In genomic region chr7:142430160-142430678, GRCm38 (mm10) we compare ENCODE assay signal across 9 mouse cellular contexts. TPM values are rescaled to one million over a fixed set of nuclear protein-coding genes. Genes with fewer than 3 reads are reported as not detected.
DNase-seq lines count a peak whose midpoint lies in the region; ATAC-seq and TF ChIP-seq lines count a peak whose summit lies in the region.
"Had no signal": no experiment of that assay in that cellular context is flagged by ENCODE, and none has a peak within 500 bp of the region (broad histone marks: within the 10 kb centered on the region; RNA-seq: fewer than 3 reads in every experiment).

No protein-coding gene starts in this region.

- H3K4me2 ChIP-seq in embryonic facial prominence, embryonic 15.5 days (replicated peaks) = peak overlapping the region; percentile 22; the same call in 1 of the 2 replicates
- H3K4me2 ChIP-seq in stomach, embryonic 14.5 days (replicated peaks; ENCODE audit: low read depth, low read length) = no peak overlapping the region

- no peak for TF ChIP-seq CTCF in lung, adult 2 months (IDR thresholded peaks at IDR 0.05; ENCODE audit: insufficient read depth, low read length)

- no peaks in the 10 kb centered on the region for H3K9me3 ChIP-seq in embryonic facial prominence, embryonic 15.5 days (replicated peaks)
- H3K9me3 ChIP-seq in stomach, embryonic 14.5 days (ENCODE audit: control insufficient read depth, low read depth, low read length) = no peaks in the 10 kb centered on the region

- peak overlapping the region; percentile 86 for H3K27ac ChIP-seq in embryonic facial prominence, embryonic 15.5 days (replicated peaks)
- peak overlapping the region; percentile 49; the same call in 1 of the 2 replicates for H3K27ac ChIP-seq in stomach, embryonic 14.5 days (ENCODE audit: low read length)
- H3K27ac ChIP-seq: left cerebral cortex, adult 2 months had no signal

- no peak overlapping the region for H3K9ac ChIP-seq in embryonic facial prominence, embryonic 15.5 days
- no peak overlapping the region for H3K9ac ChIP-seq in stomach, embryonic 14.5 days (replicated peaks; ENCODE audit: low read depth, low read length)

- intact Hi-C loops in heart, postnatal 36 days (cut with DNase I) = no loop called here

- 18% methylated on average over 12 of the region's 12 CpGs for WGBS in embryonic facial prominence, embryonic 15.5 days
- WGBS in lung, adult 2 months = 28% methylated on average over 12 of the region's 12 CpGs
- WGBS in stomach, embryonic 14.5 days = 34% methylated on average over 12 of the region's 12 CpGs

- DNase-seq in kidney, postnatal 14 days = peak; percentile 46
- DNase-seq in kidney, adult 9 months = no peak
- peak; percentile 20 to 33 for DNase-seq in heart, postnatal 36 days
- DNase-seq in lung, adult 2 months = peak; percentile 49
- DNase-seq in ovary, adult 18-20 months (ENCODE audit: low spot score) = no peak

- H3K27me3 ChIP-seq in embryonic facial prominence, embryonic 15.5 days = no peaks in the 10 kb centered on the region
- H3K27me3 ChIP-seq in stomach, embryonic 14.5 days (ENCODE audit: control insufficient read depth, insufficient read depth, low read length) = no peaks in the 10 kb centered on the region

- peaks cover 56% of the 10 kb centered on the region for H3K4me1 ChIP-seq in embryonic facial prominence, embryonic 15.5 days
- H3K4me1 ChIP-seq in lung, adult 2 months (ENCODE audit: control insufficient read depth, insufficient read depth, low read length) = peaks cover 5% of the 10 kb centered on the region; the same call in 1 of the 2 replicates
- peaks cover 8% of the 10 kb centered on the region for H3K4me1 ChIP-seq in stomach, embryonic 14.5 days (ENCODE audit: control insufficient read depth, insufficient read depth, low read length)

- no peaks in the 10 kb centered on the region for H3K36me3 ChIP-seq in embryonic facial prominence, embryonic 15.5 days
- no peaks in the 10 kb centered on the region for H3K36me3 ChIP-seq in stomach, embryonic 14.5 days (ENCODE audit: control insufficient read depth, insufficient read depth, low read length)

- ATAC-seq in embryonic facial prominence, embryonic 15.5 days (ENCODE audit: insufficient number of reproducible peaks, low FRiP score, low TSS enrichment, low read depth) = peak; percentile 80
- ATAC-seq in stomach, embryonic 14.5 days (ENCODE audit: insufficient number of reproducible peaks, insufficient read depth, low FRiP score, low read depth) = peak; percentile 35; the same call in 1 of the 2 replicates

- no peak overlapping the region for H3K4me3 ChIP-seq in embryonic facial prominence, embryonic 15.5 days (replicated peaks)
- H3K4me3 ChIP-seq in lung, adult 2 months (replicated peaks; ENCODE audit: extremely low read depth, low read depth, low read length) = no peak overlapping the region
- H3K4me3 ChIP-seq in stomach, embryonic 14.5 days (ENCODE audit: low read depth, low read length) = no peak overlapping the region
- H3K4me3 ChIP-seq: left cerebral cortex, adult 2 months had no signal

- TF ChIP-seq POLR2A in lung, adult 2 months (IDR thresholded peaks at IDR 0.05; ENCODE audit: borderline replicate concordance, extremely low read depth, low read depth, low read length) = no peak

RNA-seq across cellular contexts. Expression of gene Syt8, which starts 4.4 kb away (rescaled TPM):
- 3.9 and 4.5 TPM in 2 replicates for polyA plus RNA-seq in embryonic facial prominence, embryonic 15.5 days (2015; fragmentation: Nextera tagmentation; extraction: Ambion mirVana)
- not detected for total RNA-seq in heart, postnatal 36 days (2021)
- polyA plus RNA-seq in lung, adult 2 months (2012; rRNA removed) = 0.19 and 8.6 TPM in 2 replicates
- 4.8 and 6.6 TPM in 2 replicates for polyA plus RNA-seq in stomach, embryonic 14.5 days (2014; fragmentation: Nextera tagmentation; extraction: Ambion mirVana)
- total RNA-seq: adrenal gland, postnatal 36 days; left cerebral cortex, adult 2 months had no signal

RNA-seq across cellular contexts. Expression of gene Tnni2, which starts 11.4 kb away (rescaled TPM):
- polyA plus RNA-seq in embryonic facial prominence, embryonic 15.5 days (2015; fragmentation: Nextera tagmentation; extraction: Ambion mirVana) = 169 and 228 TPM in 2 replicates
- total RNA-seq in heart, postnatal 36 days (2021) = 1 to 10 TPM; 1.6 to 3.4 TPM
- 3.1 and 223 TPM in 2 replicates for polyA plus RNA-seq in lung, adult 2 months (2012; rRNA removed)
- polyA plus RNA-seq in stomach, embryonic 14.5 days (2014; fragmentation: Nextera tagmentation; extraction: Ambion mirVana) = 4.6 and 5.8 TPM in 2 replicates

RNA-seq across cellular contexts. Expression of gene Lsp1, which starts 30.4 kb away (rescaled TPM):
- polyA plus RNA-seq in embryonic facial prominence, embryonic 15.5 days (2015; fragmentation: Nextera tagmentation; extraction: Ambion mirVana) = 49.3 and 58.9 TPM in 2 replicates
- total RNA-seq in heart, postnatal 36 days (2021) = 10 to 100 TPM; 31.7 to 40.4 TPM
- 131 and 188 TPM in 2 replicates for polyA plus RNA-seq in lung, adult 2 months (2012; rRNA removed)
- polyA plus RNA-seq in stomach, embryonic 14.5 days (2014; fragmentation: Nextera tagmentation; extraction: Ambion mirVana) = 194 and 211 TPM in 2 replicates

RNA-seq across cellular contexts. Expression of gene Ctsd, which starts 42.4 kb away (rescaled TPM):
- 374 and 387 TPM in 2 replicates for polyA plus RNA-seq in embryonic facial prominence, embryonic 15.5 days (2015; fragmentation: Nextera tagmentation; extraction: Ambion mirVana)
- total RNA-seq in heart, postnatal 36 days (2021) = 100 to 1,000 TPM; 830 to 843 TPM
- 689 and 921 TPM in 2 replicates for polyA plus RNA-seq in lung, adult 2 months (2012; rRNA removed)
- 267 and 273 TPM in 2 replicates for polyA plus RNA-seq in stomach, embryonic 14.5 days (2014; fragmentation: Nextera tagmentation; extraction: Ambion mirVana)

RNA-seq across cellular contexts. Expression of gene Gm49369, which starts 47.8 kb away (rescaled TPM):
- polyA plus RNA-seq in embryonic facial prominence, embryonic 15.5 days (2015; fragmentation: Nextera tagmentation; extraction: Ambion mirVana) = not detected in 2 replicates
- 1 to 10 TPM in 1 of 2 experiments, under 1 TPM in 1; 0.72 to 8.2 TPM for total RNA-seq in heart, postnatal 36 days (2021)
- polyA plus RNA-seq in lung, adult 2 months (2012; rRNA removed) = 0.24 TPM in 1 of 2 replicates, not detected in the other
- polyA plus RNA-seq in stomach, embryonic 14.5 days (2014; fragmentation: Nextera tagmentation; extraction: Ambion mirVana) = not detected in 2 replicates

Comparison
In these comparisons a context has a peak if more than half of its experiments do, and no peak if none do; other contexts are left out.
1. DNase-seq: peak in kidney, postnatal 14 days (single experiment), heart, postnatal 36 days (2 of 2) and lung, adult 2 months (single experiment); none in kidney, adult 9 months (single experiment) and ovary, adult 18-20 months (single experiment).